Mouse (Mus musculus): ENCODE measurements around the gene C3ar1.

C3ar1 gene

DNA sequence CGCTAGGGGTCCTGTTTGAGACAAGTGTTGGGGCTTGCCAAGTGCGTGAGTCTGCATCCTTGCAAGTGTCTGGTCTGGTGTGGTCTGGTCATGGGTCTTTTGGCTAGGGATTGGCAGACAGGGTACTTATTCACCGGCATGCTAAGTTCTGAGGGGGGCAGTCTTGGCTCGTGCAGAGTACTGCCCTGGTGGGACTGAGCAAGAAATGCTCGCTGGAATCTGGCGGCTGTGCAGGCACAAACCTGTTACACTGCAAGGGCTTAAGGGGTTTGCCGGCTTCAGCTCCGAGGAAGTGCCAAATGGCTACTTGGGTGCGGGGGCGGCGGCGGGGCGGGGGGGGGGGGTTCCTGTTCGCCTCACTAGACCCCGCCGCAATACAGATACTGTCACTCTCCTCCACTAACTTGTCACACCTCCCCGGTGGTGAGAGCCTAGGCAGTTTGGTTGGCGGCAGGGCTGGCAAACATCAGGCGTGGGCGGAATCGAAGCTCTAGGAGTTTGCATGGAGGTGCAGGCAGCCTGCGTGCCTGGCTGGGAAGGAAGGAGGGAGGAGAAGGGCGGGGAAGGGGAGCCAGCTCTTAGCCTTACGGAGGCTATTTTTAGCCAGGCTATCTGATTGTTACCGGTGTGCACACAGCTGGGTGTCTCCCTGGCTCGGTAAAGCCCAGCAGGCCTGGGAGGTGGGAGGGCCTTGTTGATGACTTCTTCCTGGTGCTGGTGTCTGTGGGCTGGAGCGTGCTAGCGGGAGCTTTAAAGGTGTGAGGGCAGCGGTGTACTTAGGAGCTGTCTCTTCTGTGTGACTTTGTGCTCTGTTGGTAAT lies 29.8 kb downstream of the C3ar1 start:
- DNase-seq = peak; percentile 81

DNA sequence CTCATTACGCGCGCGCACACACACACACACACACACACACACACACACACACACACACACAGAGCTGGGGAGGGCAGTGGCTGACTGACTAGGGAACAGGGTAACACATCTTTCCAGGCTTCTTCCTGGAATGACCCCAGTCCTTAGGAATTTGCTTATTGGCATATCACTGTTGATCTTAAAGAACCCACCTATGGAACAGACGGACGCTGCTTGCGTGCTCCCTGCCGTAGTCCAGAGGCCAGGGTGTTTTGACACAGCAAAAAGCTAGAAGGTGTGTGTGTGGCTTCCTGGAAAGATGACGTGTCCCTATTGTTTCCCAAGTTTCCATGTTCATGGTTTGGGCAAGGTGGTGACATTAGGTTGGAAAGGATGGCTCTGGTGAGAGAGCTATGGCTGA lies 30.8 kb downstream of the C3ar1 start:
- DNase-seq = no peak

DNA sequence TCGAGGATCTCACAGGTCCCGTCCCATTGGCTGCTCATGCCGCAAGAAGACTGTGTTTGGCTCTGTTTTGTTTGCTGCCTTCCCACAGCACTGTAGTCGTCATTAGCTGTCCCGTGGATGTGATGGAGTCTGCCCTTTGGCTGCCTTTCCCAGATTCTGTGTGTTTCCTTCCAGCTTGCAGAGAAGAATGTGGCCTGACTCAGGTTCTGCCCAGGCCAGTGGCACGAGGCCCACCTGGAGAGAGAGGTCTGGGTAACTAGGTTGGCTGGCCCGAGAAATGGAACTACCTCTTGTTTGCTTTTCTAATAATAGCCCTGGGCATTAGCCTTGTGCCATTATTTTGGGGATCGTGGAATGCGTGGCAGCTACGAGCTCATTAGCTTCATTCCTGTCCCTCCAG lies 31.9 kb downstream of the C3ar1 start:
- DNase-seq = peak; percentile 67

DNA sequence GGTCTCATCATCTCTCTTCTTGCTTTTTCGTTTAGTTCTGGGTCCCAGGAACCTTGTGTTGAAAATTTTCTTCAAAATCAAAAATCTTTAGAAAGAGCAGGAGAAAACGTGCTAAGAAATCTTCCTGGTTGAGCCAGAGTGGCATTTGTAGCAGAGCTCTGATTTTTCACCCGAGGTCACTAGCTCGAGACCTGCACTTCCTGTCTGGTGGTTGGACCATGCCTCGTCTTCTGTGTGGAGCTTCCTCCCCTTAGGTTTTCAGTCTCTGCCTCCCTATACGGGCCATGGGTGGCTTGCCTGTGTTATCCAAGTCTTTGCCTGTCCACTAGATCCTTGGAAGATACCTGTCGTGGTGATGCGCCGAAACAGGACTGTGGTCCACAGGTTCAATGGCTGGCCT lies 34.1 kb downstream of the C3ar1 start:
- DNase-seq = peak; percentile 21

DNA sequence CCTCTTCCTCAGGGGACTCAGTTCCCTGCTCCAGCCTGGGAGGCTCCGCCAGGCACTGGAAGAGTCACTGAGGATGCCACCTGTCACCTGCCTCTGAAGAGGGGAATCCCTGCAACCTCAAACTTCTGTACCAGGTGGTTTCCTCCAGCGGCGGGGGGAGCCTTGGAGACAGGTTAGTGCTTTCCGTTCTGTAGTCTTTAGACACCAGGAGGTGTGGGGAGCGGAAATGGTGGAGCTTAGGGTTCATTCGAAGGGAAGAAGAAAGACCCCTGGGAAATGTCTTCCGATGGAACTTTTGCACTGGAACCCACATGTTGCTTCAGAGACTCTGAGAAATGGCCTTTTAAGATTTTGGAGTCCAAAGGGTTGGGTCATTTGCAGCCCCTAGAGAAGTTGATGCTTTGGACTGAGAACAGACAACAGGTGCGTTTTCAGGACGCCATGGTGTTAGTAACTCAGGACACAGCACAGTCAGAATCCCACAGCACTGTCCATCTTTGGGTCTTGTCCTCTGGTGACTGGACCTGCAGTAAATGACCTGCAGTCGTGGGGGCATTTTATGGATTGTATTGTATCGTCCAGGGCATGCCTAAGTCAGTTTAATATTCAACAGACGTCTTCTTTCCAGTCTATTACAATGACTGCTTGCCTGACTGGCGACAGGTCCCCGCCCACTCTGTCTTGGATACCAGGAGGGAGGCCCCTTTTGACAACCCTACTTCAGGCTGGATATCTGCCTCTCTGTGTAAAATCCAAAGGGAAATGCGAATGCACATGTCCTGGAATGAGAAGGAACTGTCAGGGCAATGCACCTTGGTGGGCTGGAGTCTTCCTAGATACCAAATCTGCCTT lies 34.9 kb downstream of the C3ar1 start:
- no peak for DNase-seq

DNA sequence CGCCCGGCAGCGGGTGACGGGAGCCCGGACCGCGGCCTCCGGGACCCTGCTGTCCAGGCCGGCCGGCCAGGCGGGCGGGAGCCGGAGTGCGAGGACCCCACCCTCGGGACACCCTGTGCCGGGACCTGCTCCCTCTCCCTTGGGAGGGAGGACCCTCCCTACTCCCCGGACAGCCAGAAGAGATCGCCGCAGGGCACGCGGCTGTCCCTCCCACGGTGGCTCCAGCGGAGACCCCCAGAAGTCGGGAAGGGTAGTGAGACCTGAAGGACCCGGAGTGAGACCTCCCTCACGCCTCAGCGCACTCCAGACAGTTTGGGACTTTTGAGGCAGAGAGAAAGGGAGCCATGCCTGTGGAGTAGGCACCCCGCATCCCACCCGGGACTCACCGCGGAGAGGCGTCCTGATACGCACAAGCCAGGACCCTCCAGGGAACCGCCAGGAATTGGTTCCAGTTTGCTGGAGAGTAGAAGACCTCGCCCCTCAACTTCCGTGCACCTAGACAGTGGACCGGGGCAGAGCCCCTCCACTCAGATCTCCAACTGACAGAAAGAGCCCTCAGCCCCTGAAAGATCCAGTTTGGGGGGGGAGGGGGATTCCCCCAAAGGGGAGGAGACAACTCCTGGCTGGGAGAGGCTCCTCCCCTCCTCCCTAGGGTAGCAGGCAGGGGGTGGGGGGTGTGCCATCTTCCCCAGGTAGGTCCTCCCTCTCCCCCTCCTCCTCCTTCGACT lies 35.7 kb downstream of the C3ar1 start:
- DNase-seq = peak; percentile 46

DNA sequence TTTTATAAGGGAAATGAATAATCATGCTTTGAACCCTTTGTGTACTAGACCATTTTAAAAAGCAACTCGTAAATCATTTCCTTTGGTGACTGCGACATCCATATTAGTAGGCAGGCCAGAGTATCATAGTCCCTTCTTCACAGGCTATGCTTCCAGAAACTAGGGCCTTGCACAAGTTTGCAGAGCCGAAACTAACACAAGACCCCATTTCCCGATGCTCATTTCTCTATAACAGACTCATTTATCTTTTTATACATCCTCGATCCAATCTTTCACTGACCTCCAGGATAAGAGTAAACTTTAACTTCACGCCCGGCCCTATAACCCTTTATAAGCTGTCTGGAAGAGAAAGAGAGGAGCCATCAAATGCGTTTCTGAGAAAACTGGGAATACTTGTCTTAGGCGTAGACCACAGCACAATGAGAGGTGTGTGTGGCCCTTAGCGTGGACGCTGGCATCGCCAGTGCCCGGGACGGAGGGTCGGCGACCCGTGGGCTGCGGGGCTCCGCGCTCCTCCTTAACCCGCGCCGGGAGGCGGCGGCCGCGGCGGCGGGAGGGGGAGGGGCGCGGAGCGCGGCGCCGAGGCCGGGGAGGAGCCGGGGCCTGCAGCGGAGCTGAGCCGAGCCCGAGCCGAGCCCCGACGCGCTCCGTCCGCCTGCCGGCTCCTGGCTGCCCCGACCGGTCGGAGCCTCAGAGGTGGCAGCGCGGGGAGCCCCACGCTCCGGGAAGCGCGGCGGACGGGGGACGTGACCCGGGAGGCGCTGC lies 36.5 kb downstream of the C3ar1 start, which contains the start of gene Foxj2:
Foxj2 (plus strand) TSS at position 609 of the 765 bp plus-strand sequence.
- DNase-seq = peak; percentile 74

DNA sequence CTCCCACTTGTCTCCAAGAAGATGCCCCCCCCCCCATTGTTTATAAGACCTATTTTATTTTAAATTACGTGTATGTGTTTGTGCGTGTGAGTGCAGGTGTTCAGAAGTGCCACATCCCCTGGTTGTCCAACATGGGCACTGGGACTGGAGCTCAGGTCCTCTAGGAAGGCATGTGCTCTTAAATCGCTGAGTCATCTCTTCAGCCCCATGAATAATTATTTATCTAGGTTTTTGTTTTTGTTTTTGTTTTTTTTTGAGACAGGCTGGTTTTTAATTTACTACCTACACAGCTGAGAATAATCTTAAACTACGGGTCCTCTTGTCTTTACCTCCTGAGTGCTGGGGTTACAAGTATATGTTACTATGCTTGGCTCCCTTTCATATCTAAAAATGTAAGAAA lies 42.3 kb downstream of the C3ar1 start:
- no peak for DNase-seq

DNA sequence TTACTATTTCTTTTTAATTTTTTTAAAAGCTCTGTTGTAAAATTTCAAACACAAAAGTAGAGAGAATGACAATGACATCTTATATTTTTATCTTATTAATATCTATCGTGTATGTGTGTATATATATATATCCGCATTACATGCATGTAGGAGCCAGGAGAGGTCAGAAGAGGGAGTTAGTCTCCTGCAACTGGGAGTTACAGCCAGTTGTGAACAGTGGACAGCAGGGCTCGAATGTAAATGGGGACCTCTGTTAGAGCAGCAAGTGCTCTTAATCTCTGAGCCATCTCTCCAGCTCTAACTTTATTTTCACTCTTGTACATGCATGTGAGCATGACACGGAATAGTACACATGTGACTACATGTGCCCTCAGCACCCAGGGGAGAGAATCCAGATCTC lies 43.2 kb downstream of the C3ar1 start:
- no peak for DNase-seq

DNA sequence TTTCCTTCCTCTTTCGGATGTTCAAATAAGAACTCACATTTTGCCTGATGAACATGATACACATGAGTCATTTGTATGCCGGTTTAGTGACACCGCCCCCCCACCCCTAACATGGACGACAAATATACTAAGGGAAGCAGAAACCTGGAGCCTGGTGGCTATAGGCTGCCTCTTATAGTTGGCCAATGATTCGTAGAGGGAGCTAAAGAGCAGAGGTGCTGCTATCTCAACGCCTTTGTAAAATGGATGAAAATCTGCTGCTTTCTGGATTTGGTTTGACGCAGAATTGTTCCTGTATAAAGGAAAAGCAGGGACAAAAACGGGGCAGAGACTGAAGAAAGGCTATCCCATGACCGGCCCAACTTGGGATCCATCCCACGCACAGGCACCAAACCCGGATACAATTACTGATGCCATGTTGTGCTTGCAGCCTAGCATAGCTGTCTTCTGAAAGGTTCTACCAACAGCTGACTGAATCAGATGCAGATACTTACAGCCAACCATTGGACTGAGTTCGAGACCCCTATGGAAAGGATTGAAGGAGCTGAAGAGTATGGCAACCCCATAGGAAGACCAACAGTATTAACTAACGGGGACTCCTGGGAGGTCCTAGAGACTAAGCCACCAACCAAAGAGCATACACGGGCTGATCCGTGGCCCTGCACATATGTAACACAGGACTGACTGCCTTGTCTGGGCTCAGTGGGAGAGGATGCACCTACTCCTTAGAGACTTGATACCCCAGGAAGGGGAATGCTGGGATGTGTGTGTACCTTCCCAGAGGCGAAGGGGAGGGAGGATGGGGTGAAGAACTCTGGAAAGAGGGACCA lies 44.0 kb downstream of the C3ar1 start:
- DNase-seq = peak; percentile 70

DNA sequence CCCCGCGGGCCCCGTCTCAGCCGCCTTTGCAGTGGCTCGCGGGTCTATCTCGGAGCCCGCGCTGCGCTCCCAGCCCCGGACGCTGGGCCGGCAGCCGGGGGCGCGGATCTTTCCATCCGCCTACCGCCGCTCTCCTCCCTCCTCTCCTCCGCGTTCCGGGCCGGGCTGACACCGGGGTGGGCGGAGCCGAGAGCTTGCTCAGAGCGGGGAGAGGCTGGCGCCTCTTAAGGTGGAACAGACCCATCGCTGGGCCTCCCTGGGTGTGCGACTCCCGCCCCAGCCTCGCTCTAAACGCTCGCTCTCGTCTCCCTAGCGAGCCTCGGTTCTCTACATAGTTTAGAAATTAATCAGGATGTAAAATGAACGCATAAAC lies 44.7 kb downstream of the C3ar1 start:
- DNase-seq = peak; percentile 95

DNA sequence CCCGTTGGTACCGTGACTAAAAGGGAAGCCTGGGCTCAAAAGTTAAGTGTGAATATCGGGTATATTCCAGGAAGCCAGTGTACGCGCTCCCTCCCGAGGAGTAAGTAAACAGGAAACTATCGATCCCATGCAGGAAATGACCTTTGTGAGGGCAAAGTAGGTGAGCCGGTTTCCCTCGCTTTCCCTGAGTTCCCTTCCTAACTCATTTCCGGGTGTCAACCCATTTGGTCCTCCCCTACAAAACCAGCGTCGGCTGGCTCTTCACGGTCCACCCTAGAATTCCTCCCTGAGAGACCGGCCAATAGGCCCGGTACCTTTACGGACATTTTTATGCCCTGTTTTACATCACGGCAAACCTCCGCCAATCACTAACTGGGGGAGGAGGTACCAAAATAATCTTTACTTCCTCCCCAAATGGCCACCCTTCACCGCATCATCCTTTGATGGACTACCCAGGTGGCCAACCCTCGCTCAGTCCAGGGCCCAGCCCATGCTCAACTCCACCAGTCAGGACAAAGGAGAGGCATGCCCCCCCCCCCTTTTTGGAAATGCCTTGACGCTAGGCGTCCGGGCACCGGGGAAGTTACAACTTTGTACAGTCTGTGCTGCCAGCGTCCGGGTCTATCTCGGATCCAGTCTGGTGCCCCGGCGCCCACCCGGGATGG lies 45.2 kb downstream of the C3ar1 start:
- DNase-seq = peak; percentile 99

DNA sequence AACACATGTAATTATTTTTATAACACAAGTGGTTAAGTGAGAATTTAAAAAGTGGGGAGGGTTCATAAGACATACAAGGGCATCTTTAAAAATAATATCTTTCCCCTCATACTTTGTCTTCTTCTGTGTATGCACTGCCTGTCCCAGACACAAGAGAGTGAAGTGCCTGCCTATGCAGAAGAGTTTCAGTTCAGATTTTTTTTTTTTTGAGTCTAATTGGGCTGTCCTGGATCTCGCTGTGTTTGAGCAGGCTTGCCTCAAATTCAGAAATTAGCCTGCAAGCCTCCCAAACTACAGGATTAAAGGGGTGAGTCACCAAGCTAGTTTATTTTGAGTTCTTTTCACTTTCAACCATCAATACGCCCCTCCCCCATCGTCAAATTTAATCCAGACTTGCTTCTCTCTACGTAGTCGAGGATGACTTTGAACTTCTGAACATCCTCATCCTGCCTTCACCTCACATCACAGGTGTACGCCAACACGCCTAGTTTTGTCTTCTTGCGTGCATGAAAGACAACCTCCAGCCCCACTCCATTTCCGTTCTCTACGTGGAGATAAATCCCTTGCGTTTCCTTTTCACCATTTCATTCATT lies 45.8 kb downstream of the C3ar1 start:
- DNase-seq = no peak

DNA sequence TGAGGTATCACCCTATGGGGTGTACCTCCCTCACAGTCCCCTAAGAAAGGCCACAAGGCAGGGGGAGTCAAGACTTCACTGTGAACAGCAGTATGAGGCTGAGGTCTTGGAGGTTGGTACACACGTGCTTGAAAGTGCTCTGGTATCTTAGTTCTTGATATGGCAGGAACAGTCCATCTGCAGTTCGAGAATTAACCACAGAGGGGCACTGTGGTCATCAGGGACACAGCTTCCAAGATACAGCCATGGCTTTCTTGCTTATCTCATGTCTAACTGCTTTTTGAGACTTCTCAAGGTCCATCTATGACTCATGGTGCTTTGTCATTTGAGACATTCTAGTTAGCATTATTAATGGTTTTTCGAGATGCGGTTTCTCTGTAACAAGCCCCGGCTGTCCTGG lies 51.5 kb downstream of the C3ar1 start:
- peak; percentile 93 for DNase-seq

DNA sequence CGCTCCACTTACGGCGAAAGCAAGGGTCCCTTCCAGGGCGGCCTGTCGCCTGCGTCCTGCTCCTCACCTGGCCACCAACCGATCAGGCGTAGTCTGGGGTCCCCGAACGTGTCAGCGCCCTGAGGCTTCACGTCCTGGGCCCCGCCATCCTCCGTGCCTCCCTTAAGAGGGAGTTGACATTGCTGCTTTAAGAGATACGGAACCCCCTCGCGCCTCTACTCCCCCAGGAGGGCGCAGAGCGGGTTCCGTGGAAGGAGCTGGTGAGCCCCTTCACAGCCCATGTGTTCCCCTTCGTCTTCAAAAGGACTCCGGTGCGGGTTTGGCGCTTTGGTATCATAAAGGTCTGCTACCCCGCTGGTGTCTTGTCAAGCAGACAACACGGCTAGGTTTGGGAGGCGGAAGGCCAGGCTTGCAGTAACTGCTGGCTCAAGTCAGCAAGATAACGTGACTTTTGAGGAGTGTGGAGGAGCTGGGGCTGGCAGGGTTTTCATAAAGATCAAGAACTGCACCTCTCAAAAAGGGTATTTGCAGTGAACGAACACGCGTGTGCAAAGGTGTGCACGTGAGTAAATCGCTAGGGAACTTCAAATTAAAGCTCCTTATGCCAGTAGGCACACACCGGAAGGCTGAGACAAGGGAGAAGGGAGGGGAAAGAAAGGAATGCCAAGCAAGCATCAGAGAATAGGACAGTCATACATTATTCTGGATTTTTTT lies 54.0 kb downstream of the C3ar1 start:
- DNase-seq = peak; percentile 23

DNA sequence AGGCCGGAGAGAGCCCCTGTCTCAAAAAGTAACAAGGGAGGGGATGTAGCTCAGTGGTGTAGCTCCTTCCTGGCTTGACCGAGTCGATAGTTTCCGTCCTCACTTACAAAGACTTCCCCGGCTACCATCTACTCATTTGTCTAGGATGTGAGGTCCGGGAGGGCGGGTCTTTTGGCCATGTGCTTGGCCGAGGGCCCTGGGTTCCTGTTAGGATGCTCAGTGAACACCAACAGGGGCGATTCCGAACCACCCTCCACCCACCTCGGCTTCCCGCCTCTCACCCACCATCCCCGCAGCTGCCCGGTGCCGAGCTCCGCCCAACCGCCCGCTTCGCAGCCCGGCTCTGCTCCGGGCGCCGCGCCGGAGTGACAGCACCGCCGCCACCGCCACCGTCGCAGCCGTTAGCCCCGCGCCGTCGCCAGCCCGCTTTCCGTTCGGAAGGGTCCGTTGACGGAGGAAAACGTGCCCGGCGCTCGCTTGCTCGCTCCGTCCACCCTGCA lies 54.6 kb downstream of the C3ar1 start, which contains the start of gene Slc2a3:
Slc2a3 (minus strand) TSS at position 340 of the 500 bp plus-strand sequence.
- DNase-seq = peak; percentile 68

DNA sequence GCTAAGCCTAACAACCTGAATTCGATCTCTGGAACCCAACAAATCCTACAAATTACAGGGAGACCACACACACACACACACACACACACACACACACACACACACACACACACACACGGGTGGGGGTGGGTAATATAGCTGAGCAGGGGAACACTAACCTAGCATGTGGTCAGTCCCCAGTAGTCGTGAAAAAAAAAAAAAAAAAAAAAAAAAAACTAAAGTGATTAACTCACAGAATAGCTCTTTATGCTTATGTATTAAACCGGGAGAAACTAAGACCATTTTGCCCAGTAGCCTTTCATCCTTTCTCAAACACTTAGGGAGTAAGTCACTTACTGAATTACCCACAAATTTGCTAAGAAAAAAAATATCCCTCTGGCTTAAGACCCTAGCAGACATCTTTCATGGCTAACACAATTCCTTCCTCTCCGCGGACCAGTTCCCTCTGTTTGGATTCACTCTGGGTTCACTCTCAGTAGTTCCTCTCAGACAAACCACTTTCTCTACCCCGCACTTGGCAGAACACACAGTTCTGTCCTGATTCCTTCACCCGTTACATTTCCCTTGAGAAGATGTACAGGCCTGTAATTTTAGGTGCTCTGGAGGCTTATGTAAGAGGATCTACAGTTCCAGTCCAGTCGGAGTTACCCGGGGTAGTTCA lies 55.2 kb downstream of the C3ar1 start:
- DNase-seq = no peak

All from lung, postnatal 36 days (tissue).